Mouse (Mus musculus) lung, adult 2 months (tissue): ENCODE measurements around the gene Sdk1. TPM values are rescaled to one million over a fixed set of nuclear protein-coding genes. Genes with fewer than 3 reads are reported as not detected.
"Not testable (repeated sequence)": the region's sequence is repeated elsewhere in the genome, so short reads cannot be mapped to it uniquely, and the experiment has no call there.

Source experiments
- DNase-seq: peaks from one replicate; pipeline ENCODE4 v3.0.0; 2022
- H3K4me1 ChIP-seq: fragments of 200-500 bp; 2 replicates; pipeline ENCODE4 v1.6.1; 2011; ENCODE audit warnings: low read length; ENCODE audit not compliant: control insufficient read depth, insufficient read depth
- H3K4me3 ChIP-seq: fragments of 200-500 bp; replicated peaks from 2 replicates; pipeline ENCODE3; 2011; ENCODE audit warnings: low read depth, mild to moderate bottlenecking, control low read depth, low read length; ENCODE audit errors: extremely low read depth
- CTCF ChIP-seq: fragments of 200-500 bp; IDR thresholded peaks from 2 replicates; pipeline ENCODE4 v1.5.1; 2011; ENCODE audit warnings: mild to moderate bottlenecking, low read length, control low read depth; ENCODE audit not compliant: insufficient read depth
- POLR2A ChIP-seq: fragments of 200-500 bp; IDR thresholded peaks from 2 replicates; pipeline ENCODE4 v1.6.1; 2011; ENCODE audit warnings: low read depth, mild to moderate bottlenecking, control low read depth, low read length, borderline replicate concordance; ENCODE audit errors: extremely low read depth
- WGBS: fragments of 180-500 bp; shearing (Covaris S2); methylation state at CpG from one replicate; pipeline ENCODE4 v1.1.7; 2018; 5-methylcytosine and 5-hydroxymethylcytosine counted together
- polyA plus RNA-seq: library from polyadenylated mRNA; depleted of rRNA; stranded (reverse); fragments of >200 nt; gene quantifications from 2 replicates; pipeline ENCODE4 v1.2.3, GENCODE M21; 2012

Sdk1 gene
- polyA plus RNA-seq, 1 experiment = 1.8 TPM

DNA sequence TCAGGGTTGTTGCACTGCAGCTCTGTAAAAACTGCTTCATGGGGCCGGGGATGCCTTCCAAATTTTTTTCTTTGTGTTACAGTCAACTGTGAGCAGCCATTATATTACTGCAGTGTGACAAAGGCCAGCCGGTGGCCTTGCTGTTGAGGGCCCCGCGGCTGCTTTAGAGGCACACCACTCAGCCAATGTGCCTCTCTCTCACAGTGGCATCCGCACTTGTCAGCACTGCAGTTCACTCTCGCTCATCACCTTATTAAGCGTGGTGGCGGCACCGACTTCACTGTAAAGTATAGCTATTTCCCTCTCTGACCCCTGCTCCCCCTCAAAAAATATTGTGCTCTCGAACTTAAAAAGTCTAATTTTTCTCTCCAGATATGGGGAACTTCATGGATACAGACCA, 371.4 kb downstream of the Sdk1 start:
- no peak for DNase-seq
- WGBS = 77% methylated on average over 10 of the region's 10 CpGs
- no peaks in the 10 kb centered on the region for H3K4me1 ChIP-seq
- TF ChIP-seq CTCF (no peak), POLR2A (no peak)
- no peak overlapping the region for H3K4me3 ChIP-seq

DNA sequence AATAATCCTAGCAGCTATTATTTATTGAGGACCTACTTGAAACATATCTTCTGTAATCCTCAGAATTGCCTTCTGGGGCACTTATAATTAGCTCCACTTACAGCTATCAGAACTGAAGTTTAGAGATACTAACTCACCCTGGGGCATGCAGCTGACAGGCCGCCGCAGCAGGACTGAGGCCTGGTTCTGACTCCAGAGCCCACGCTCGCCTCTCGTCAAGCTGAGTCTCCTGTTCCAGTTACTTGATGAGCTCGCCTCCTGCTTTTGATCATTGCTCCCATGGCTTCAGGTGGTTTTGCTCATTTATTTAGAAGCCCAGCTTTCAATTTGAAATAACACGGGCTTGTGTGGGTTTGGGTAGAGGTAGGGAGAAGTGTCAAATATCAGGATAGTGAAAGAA, 374.5 kb downstream of the Sdk1 start:
- WGBS = 85% methylated on average over 7 of the region's 7 CpGs
- TF ChIP-seq POLR2A = no peak
- TF ChIP-seq CTCF = no peak
- no peaks in the 10 kb centered on the region for H3K4me1 ChIP-seq
- no peak overlapping the region for H3K4me3 ChIP-seq
- no peak for DNase-seq

DNA sequence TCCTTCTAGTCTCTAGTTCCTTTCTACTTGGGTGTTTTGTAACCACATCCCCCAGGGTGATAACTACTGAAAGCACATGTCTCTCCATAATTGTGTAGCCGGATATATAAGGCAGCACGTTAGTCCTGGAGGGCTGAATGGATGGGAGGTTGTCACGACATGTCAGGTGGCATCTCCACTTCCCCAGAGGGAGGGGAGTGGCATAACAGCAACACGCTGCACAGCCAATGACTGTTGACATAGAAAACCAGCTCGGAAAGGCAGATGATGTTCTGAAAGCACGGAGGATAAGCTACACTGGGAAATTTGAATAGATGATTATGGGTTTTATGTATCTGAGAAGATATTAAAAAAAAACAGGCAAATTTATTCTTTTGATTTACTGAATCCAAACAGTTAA, 376.4 kb downstream of the Sdk1 start:
- H3K4me1 ChIP-seq = no peaks in the 10 kb centered on the region
- H3K4me3 ChIP-seq = no peak overlapping the region
- no peak for DNase-seq
- TF ChIP-seq CTCF (no peak), POLR2A (no peak)
- WGBS = 59% methylated on average over 6 of the region's 6 CpGs

DNA sequence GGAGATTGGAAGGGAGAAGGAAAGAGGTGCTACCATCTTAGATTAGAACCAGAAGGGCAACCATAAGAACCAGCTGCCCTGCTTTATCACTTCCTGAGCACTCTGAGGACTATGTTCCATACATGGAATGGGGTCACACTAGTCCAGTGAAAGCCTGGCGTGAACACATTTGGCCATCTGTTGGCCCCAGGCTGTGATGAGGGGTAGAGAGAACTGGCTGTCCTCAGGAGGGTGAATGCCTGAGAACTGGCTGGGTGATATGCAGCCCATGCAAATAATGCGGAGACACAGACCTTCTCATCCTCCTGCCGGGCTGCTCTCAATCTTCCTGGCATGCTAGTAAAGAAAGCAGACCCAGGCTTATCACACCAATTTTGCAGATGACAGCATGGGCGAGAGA, 384.1 kb downstream of the Sdk1 start:
- no peak for TF ChIP-seq CTCF
- TF ChIP-seq POLR2A = no peak
- WGBS = 78% methylated on average over 4 of the region's 4 CpGs
- no peak for DNase-seq
- no peaks in the 10 kb centered on the region for H3K4me1 ChIP-seq
- no peak overlapping the region for H3K4me3 ChIP-seq

DNA sequence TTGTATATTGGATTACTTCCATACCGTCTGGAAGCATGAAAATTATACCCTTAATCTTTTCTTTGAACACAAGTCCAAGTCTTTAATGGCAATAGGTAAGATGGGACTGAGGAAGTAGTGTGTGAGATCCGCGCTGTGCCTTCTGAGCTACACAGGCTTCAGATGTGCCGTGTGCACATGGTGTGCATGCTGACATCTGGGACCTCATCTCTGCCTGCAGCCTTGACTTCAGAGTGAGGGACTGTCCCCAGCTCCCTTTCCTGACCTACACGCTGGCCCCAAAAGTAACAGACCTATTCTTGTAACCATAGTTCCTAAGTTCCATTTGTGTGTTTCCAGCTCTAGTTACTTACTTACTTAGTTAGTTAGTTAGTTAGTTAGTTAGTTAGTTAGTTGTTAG, 390.4 kb downstream of the Sdk1 start:
- Histone ChIP-seq H3K4me3 (no peak overlapping the region), H3K4me1 (no peaks in the 10 kb centered on the region)
- DNase-seq = no peak
- TF ChIP-seq CTCF (no peak), POLR2A (no peak)
- WGBS = 91% methylated on average over 5 of the region's 5 CpGs

DNA sequence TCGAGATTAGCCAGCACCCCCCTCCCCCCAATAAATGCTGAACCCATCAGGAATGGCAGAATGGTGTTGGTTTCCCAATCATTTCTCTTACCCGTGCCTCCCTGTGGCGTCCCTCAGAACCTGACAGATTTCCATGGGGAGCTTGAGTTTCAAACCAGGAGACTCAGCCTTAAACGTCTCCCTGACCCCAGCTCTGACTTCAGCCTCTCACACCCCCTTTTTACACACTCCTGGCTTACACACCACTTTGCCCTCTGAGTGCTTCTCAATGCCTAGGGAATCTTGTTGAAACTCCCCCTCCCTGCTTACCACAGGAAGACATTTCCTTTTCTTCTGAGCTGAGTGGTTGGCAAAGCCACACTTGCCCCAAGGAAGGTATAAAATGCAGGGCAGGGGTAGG, 392.0 kb downstream of the Sdk1 start:
- 59% methylated on average over 4 of the region's 4 CpGs for WGBS
- Histone ChIP-seq H3K4me1 (no peaks in the 10 kb centered on the region), H3K4me3 (no peak overlapping the region)
- TF ChIP-seq POLR2A = no peak
- TF ChIP-seq CTCF = no peak
- no peak for DNase-seq

DNA sequence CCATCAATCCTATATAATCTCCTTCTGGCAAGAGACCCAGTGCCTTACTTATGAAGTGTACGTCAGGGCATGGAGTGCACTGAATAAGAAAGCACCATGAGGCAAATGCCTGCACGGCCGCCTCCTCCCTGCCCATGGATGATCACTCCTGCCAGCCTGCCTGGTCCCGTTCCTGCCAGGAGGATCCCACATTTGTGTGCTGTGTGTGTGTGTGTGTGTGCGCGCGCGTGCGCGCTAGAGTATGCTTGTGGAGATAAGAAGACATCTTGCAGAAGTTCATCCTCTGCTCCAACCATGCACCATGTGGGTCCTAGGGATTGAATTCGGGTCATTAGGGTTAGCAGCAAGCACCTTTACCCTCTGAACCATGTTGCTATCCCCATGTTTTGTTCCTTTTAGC, 395.1 kb downstream of the Sdk1 start:
- WGBS = 89% methylated on average over 11 of the region's 11 CpGs
- H3K4me1 ChIP-seq = no peaks in the 10 kb centered on the region
- H3K4me3 ChIP-seq = no peak overlapping the region
- no peak for DNase-seq
- TF ChIP-seq CTCF (no peak), POLR2A (no peak)

DNA sequence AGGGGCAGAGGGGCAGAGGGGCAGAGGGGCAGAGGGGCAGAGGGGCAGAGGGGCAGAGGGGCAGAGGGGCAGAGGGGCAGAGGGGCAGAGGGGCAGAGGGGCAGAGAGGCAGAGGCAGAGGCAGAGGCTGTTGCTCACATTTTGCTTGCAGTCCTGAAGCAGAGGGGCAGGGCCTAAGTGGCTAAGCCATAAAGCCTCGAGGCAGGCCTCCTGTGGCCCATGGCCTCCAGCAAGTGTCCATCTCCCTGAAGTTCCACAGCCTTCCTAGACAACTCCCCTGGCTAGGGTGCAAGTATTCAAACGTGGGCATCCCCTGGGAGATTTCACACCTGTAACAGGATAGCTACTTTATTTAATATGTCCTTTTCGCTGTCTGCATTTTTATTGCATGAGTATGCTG, 395.8 kb downstream of the Sdk1 start:
- 63% methylated on average over 3 of the region's 3 CpGs for WGBS

DNA sequence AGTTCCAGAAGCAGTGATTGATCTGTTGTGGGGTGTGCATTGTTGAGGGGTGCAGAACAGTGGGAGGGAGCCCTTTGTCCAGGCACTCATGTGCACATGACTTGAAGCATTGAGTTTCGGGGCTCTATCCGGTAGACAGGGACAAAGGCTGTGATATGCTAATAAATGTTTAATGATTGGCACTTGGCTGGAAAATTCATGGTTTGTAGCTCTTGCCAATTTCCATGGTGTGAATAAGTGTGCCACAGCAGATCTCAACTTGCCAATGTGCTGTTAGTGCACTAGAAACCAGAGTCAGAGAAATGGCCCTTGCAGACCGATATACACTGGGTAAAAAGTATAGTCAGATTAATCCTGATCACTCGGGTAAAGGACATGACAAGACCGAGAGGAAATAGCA, 404.4 kb downstream of the Sdk1 start:
- H3K4me3 ChIP-seq = no peak overlapping the region
- no peak for TF ChIP-seq POLR2A
- no peak for TF ChIP-seq CTCF
- H3K4me1 ChIP-seq = no peaks in the 10 kb centered on the region
- 87% methylated on average over 5 of the region's 5 CpGs for WGBS
- no peak for DNase-seq

More for the DNA sequence above, 395.8 kb downstream of the Sdk1 start:
- DNase-seq, H3K4me1 ChIP-seq, H3K4me3 ChIP-seq: not testable (repeated sequence)

DNA sequence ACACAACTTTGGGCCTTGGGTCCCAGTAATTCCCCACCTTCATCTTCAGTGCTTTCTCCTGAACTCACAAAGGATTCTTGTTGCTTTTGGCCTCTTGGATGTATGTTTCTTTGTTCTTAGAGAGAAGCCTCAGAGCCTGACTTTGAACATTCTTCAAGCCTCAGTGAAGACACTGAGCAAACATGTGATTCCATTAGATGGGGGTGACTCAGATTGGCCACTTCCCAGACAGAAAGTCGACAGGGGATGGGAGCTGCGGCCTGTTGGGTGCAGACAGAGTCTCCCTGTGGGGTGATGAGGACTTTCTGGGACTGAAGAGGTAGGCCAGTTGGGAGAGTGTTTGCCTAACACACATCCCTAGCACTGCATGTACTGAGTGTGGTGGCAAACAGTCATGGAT, 405.3 kb downstream of the Sdk1 start:
- WGBS = 58% methylated on average over 2 of the region's 2 CpGs
- no peak for DNase-seq

More for the DNA sequence above, 405.3 kb downstream of the Sdk1 start:
- no peak for TF ChIP-seq CTCF
- no peak for TF ChIP-seq POLR2A
- no peaks in the 10 kb centered on the region for H3K4me1 ChIP-seq
- no peak overlapping the region for H3K4me3 ChIP-seq
